8 mouse cellular contexts compared by ENCODE assay signal in the genomic region with DNA sequence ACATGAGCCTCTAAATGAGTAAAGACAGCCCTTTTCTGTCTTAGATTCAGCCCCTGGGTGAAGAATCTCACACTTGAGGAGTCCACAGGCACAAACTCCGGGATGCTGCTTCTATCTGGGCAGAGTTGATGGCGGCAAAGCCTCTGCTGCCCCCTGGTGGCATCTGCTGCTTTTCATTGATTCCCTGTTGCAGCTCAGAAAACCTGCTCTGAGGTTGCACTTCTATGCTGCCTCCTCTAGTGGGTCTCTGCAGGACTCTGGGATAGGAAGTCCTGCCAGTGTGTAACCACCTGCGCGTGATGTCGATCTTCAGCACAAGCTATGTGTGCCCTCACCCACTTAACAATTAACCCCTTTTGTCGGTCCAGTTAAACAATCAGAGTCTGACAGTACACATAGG. TPM values are rescaled to one million over a fixed set of nuclear protein-coding genes. Genes with fewer than 3 reads are reported as not detected.
A peak's percentile ranks its signal among the peaks of the same experiment; 100 is the strongest.
DNase-seq lines count a peak whose midpoint lies in the region; ATAC-seq and TF ChIP-seq lines count a peak whose summit lies in the region.

No protein-coding gene starts in this region.

- no peak overlapping the region for H3K4me2 ChIP-seq in embryonic facial prominence, embryonic 12.5 days (replicated peaks)
- no peak overlapping the region for H3K4me2 ChIP-seq in limb, embryonic 11.5 days (ENCODE audit: low read depth, severe bottlenecking)
- no peak overlapping the region for H3K4me2 ChIP-seq in midbrain, embryonic 15.5 days

- H3K36me3 ChIP-seq in embryonic facial prominence, embryonic 12.5 days, result no peaks in the 10 kb centered on the region
- H3K36me3 ChIP-seq in heart, adult 2 months (ENCODE audit: control insufficient read depth, insufficient read depth, low read length), result no peaks in the 10 kb centered on the region
- H3K36me3 ChIP-seq in kidney, adult 2 months (ENCODE audit: control insufficient read depth, insufficient read depth, low read length), result no peaks in the 10 kb centered on the region
- no peaks in the 10 kb centered on the region for H3K36me3 ChIP-seq in limb, embryonic 11.5 days (ENCODE audit: control insufficient read depth, insufficient read depth, low read length)
- no peaks in the 10 kb centered on the region for H3K36me3 ChIP-seq in midbrain, embryonic 15.5 days (replicated peaks)

- H3K9me3 ChIP-seq in embryonic facial prominence, embryonic 12.5 days, result no peaks in the 10 kb centered on the region
- no peaks in the 10 kb centered on the region for H3K9me3 ChIP-seq in limb, embryonic 11.5 days (ENCODE audit: control insufficient read depth, low read length)
- H3K9me3 ChIP-seq in midbrain, embryonic 15.5 days, result no peaks in the 10 kb centered on the region

- H3K9ac ChIP-seq in embryonic facial prominence, embryonic 12.5 days, result no peak overlapping the region
- H3K9ac ChIP-seq in heart, adult 2 months (ENCODE audit: low read depth, low read length), result no peak overlapping the region
- no peak overlapping the region for H3K9ac ChIP-seq in limb, embryonic 11.5 days (ENCODE audit: low read length)
- H3K9ac ChIP-seq in midbrain, embryonic 15.5 days, result no peak overlapping the region

- no peak overlapping the region for H3K27ac ChIP-seq in embryonic facial prominence, embryonic 12.5 days
- no peak overlapping the region for H3K27ac ChIP-seq in heart, adult 2 months
- H3K27ac ChIP-seq in kidney, adult 2 months (ENCODE audit: insufficient read depth, low read depth, low read length), result no peak overlapping the region
- H3K27ac ChIP-seq in limb, embryonic 11.5 days (replicated peaks; ENCODE audit: low read depth, low read length), result no peak overlapping the region
- H3K27ac ChIP-seq in midbrain, embryonic 15.5 days, result no peak overlapping the region

- ATAC-seq in embryonic facial prominence, embryonic 12.5 days (ENCODE audit: insufficient number of reproducible peaks, insufficient read depth, low FRiP score, low TSS enrichment), result peak; percentile 50; the same call in 1 of the 2 replicates
- ATAC-seq in limb, embryonic 11.5 days (ENCODE audit: insufficient number of reproducible peaks, low FRiP score, low TSS enrichment, low read depth), result peak; percentile 74
- ATAC-seq in midbrain, embryonic 15.5 days (replicated peaks), result peak; percentile 76

- TF ChIP-seq CTCF in heart, adult 2 months (IDR thresholded peaks at IDR 0.05), result no peak
- peak; percentile 95 for TF ChIP-seq CTCF in kidney, adult 2 months (conservative IDR thresholded peaks at IDR 0.05; ENCODE audit: insufficient read depth, insufficient read length, low read depth, low read length)

- DNase-seq in 3134 (ENCODE audit: extremely low read depth, insufficient read length, low spot score), result peak; percentile 55
- peak; percentile 88 for DNase-seq in adrenal gland, postnatal 25 days
- DNase-seq in heart, adult 2 months, result peak; percentile 87 to 91
- peak; percentile 95 for DNase-seq in kidney, adult 2 months
- peak; percentile 96 for DNase-seq in limb, embryonic 11.5 days (ENCODE audit: low spot score)
- peak; percentile 68 to 85 for DNase-seq in spleen, adult 18-20 months

- TF ChIP-seq EP300 in heart, adult 2 months (IDR thresholded peaks at IDR 0.05; ENCODE audit: insufficient read depth, low read depth, low read length), result peak; percentile 92

- no peaks in the 10 kb centered on the region for H3K27me3 ChIP-seq in embryonic facial prominence, embryonic 12.5 days
- no peaks in the 10 kb centered on the region for H3K27me3 ChIP-seq in heart, adult 2 months (ENCODE audit: control insufficient read depth, insufficient read depth, low read length)
- no peaks in the 10 kb centered on the region for H3K27me3 ChIP-seq in kidney, adult 2 months (replicated peaks; ENCODE audit: control insufficient read depth, insufficient read depth, low read length)
- H3K27me3 ChIP-seq in limb, embryonic 11.5 days (ENCODE audit: control insufficient read depth, insufficient read depth, low read length), result no peaks in the 10 kb centered on the region
- H3K27me3 ChIP-seq in midbrain, embryonic 15.5 days (replicated peaks), result no peaks in the 10 kb centered on the region

- no peak for TF ChIP-seq POLR2A in heart, adult 2 months (IDR thresholded peaks at IDR 0.05; ENCODE audit: insufficient read depth, low read depth, low read length)
- TF ChIP-seq POLR2A in kidney, adult 2 months (IDR thresholded peaks at IDR 0.05; ENCODE audit: low read depth, low read length), result no peak

- no peak overlapping the region for H3K4me3 ChIP-seq in embryonic facial prominence, embryonic 12.5 days
- no peak overlapping the region for H3K4me3 ChIP-seq in heart, adult 2 months
- no peak overlapping the region for H3K4me3 ChIP-seq in kidney, adult 2 months (ENCODE audit: insufficient read depth, low read depth, low read length)
- no peak overlapping the region for H3K4me3 ChIP-seq in limb, embryonic 11.5 days (ENCODE audit: low read depth, low read length)
- H3K4me3 ChIP-seq in midbrain, embryonic 15.5 days, result no peak overlapping the region

- peaks cover 3% of the 10 kb centered on the region; the same call in 1 of the 2 replicates for H3K4me1 ChIP-seq in embryonic facial prominence, embryonic 12.5 days
- H3K4me1 ChIP-seq in heart, adult 2 months (ENCODE audit: control insufficient read depth, insufficient read depth, low read length), result peaks cover 3% of the 10 kb centered on the region
- H3K4me1 ChIP-seq in kidney, adult 2 months (ENCODE audit: control insufficient read depth, insufficient read depth, low read length), result peaks cover 5% of the 10 kb centered on the region; the same call in 1 of the 2 replicates
- no peaks in the 10 kb centered on the region for H3K4me1 ChIP-seq in limb, embryonic 11.5 days (ENCODE audit: control insufficient read depth, insufficient read depth, low read length)
- peaks cover 8% of the 10 kb centered on the region for H3K4me1 ChIP-seq in midbrain, embryonic 15.5 days

- WGBS in embryonic facial prominence, embryonic 12.5 days, result 4% methylated on average over 6 of the region's 6 CpGs
- 4% methylated on average over 6 of the region's 6 CpGs for WGBS in heart, adult 2 months
- WGBS in kidney, adult 2 months, result 2% methylated on average over 6 of the region's 6 CpGs
- 8% methylated on average over 6 of the region's 6 CpGs for WGBS in limb, embryonic 11.5 days
- 4% methylated on average over 6 of the region's 6 CpGs for WGBS in midbrain, embryonic 15.5 days

- intact Hi-C loops in heart, adult 2 months (cut with DNase I), result loop anchor here (1.0 to 5.0 kb wide), 6 partner anchors 70 to 628 kb away; a partner anchor contains a TSS

- H3K79me2 ChIP-seq in heart, adult 2 months (replicated peaks; ENCODE audit: control insufficient read depth, insufficient read depth, low read length), result no peaks in the 10 kb centered on the region

RNA-seq across cellular contexts. Expression of a gene that starts 4.3 kb away (rescaled TPM):
- 55.7 and 62.3 TPM in 2 replicates for total RNA-seq in adrenal gland, postnatal 25 days (2021)
- 187 and 196 TPM in 2 replicates for polyA plus RNA-seq in embryonic facial prominence, embryonic 12.5 days (2016; fragmentation: Nextera tagmentation; extraction: Ambion mirVana)
- total RNA-seq in heart, adult 2 months (2021), result 10 to 100 TPM; 39.9 to 42.9 TPM
- polyA plus RNA-seq in heart, adult 2 months (2012; rRNA removed), result 8.9 and 20.6 TPM in 2 replicates
- 6.4 and 9.6 TPM in 2 replicates for polyA plus RNA-seq in kidney, adult 2 months (2012; rRNA removed)
- polyA plus RNA-seq in limb, embryonic 11.5 days (2014; fragmentation: Nextera tagmentation; extraction: Ambion mirVana), result 237 and 250 TPM in 2 replicates
- 139 and 141 TPM in 2 replicates for polyA plus RNA-seq in midbrain, embryonic 15.5 days (2015; fragmentation: Nextera tagmentation; extraction: Ambion mirVana)

RNA-seq across cellular contexts. Expression of a gene that starts 19.2 kb away (rescaled TPM):
- 7.7 and 8.6 TPM in 2 replicates for total RNA-seq in adrenal gland, postnatal 25 days (2021)
- polyA plus RNA-seq in embryonic facial prominence, embryonic 12.5 days (2016; fragmentation: Nextera tagmentation; extraction: Ambion mirVana), result 7.0 and 7.8 TPM in 2 replicates
- total RNA-seq in heart, adult 2 months (2021), result 10 to 100 TPM; 12.2 to 28.1 TPM
- polyA plus RNA-seq in heart, adult 2 months (2012; rRNA removed), result 4.2 and 7.1 TPM in 2 replicates
- polyA plus RNA-seq in kidney, adult 2 months (2012; rRNA removed), result 18.9 and 20.0 TPM in 2 replicates
- 5.1 and 6.6 TPM in 2 replicates for polyA plus RNA-seq in limb, embryonic 11.5 days (2014; fragmentation: Nextera tagmentation; extraction: Ambion mirVana)
- polyA plus RNA-seq in midbrain, embryonic 15.5 days (2015; fragmentation: Nextera tagmentation; extraction: Ambion mirVana), result 10.0 and 10.4 TPM in 2 replicates

RNA-seq across cellular contexts. Expression of a gene that starts 42.1 kb away (rescaled TPM):
- total RNA-seq in adrenal gland, postnatal 25 days (2021), result 3.9 TPM in 2 replicates
- polyA plus RNA-seq in embryonic facial prominence, embryonic 12.5 days (2016; fragmentation: Nextera tagmentation; extraction: Ambion mirVana), result 39.8 and 40.0 TPM in 2 replicates
- 1 to 10 TPM in 1 of 2 experiments, under 1 TPM in 1; 0.99 to 1.7 TPM for total RNA-seq in heart, adult 2 months (2021)
- 1.2 and 1.8 TPM in 2 replicates for polyA plus RNA-seq in heart, adult 2 months (2012; rRNA removed)
- 1.1 and 1.2 TPM in 2 replicates for polyA plus RNA-seq in kidney, adult 2 months (2012; rRNA removed)
- polyA plus RNA-seq in limb, embryonic 11.5 days (2014; fragmentation: Nextera tagmentation; extraction: Ambion mirVana), result 36.9 and 38.9 TPM in 2 replicates
- polyA plus RNA-seq in midbrain, embryonic 15.5 days (2015; fragmentation: Nextera tagmentation; extraction: Ambion mirVana), result 6.3 and 7.7 TPM in 2 replicates

RNA-seq across cellular contexts. Expression of a gene that starts 42.5 kb away (rescaled TPM):
- 163 and 173 TPM in 2 replicates for total RNA-seq in adrenal gland, postnatal 25 days (2021)
- polyA plus RNA-seq in embryonic facial prominence, embryonic 12.5 days (2016; fragmentation: Nextera tagmentation; extraction: Ambion mirVana), result 51.0 and 56.7 TPM in 2 replicates
- 100 to 1,000 TPM; 525 to 610 TPM for total RNA-seq in heart, adult 2 months (2021)
- polyA plus RNA-seq in heart, adult 2 months (2012; rRNA removed), result 433 and 567 TPM in 2 replicates
- polyA plus RNA-seq in kidney, adult 2 months (2012; rRNA removed), result 277 and 354 TPM in 2 replicates
- 46.6 and 47.1 TPM in 2 replicates for polyA plus RNA-seq in limb, embryonic 11.5 days (2014; fragmentation: Nextera tagmentation; extraction: Ambion mirVana)
- polyA plus RNA-seq in midbrain, embryonic 15.5 days (2015; fragmentation: Nextera tagmentation; extraction: Ambion mirVana), result 40.2 and 45.7 TPM in 2 replicates
